Mouse (Mus musculus): Measurements from ENCODE around the gene Gnpnat1.
"Not testable (repeated sequence)": the region's sequence is repeated elsewhere in the genome, so short reads cannot be mapped to it uniquely, and the experiment has no call there.

The Gnpnat1 gene

DNA sequence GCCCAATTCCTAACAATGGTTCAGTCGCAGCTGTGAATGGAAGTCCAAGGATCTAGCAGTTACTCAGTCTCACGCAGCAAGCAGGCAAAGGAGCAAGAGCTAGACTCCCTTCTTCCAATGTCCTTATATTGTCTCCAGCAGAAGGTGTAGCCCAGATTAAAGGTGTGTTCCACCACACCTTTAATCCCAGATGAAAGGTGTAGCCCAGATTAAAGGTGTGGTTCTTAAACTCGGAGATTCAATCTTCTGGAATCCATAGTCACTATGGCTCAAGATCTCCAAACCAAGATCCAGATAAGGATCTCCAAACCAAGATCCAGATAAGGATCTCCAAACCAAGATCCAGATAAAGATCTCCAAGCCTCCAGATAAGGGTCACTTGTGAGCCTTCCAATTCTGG is at the start of gene Gnpnat1:
TSS of gene Gnpnat1 (minus strand) at position 101 of the 400 bp plus-strand sequence.
- DNase-seq (ENCODE audit: low read depth, low spot score), result not testable (repeated sequence)

DNA sequence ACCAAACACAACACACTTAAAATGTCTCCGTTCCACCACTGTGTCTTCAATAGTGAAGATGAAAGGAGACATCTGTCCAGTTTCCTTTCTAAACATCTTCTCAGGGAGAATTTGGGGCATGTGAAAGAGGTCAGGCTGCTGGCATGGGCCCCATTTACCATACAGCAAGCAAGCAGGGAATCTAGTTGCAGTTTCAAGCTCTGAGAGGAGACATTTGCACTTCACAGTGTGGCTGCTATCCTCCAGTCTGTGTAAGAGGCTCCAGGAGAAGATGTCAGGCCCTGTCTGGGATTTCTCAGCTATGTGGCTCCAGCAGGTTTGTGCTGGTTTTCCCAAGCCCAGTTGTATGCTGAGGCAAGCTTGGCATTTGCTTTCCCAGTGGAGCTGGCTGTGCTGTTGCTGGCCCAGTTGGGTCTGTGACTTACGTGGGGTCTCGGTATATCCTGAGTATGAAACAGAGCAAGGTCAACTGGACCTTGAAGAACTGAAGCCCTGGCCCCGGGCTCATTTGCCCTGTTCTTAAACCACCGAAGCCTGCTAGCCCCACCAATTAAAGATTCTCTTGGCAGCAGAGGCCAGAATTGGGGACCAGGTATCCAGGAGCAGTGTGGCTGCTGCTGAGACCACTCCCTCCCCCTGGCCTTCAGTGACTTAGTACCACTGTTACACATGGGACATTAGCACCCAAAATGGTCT is 49.0 kb upstream of the Gnpnat1 start:
- DNase-seq (ENCODE audit: low read depth, low spot score), result no peak

DNA sequence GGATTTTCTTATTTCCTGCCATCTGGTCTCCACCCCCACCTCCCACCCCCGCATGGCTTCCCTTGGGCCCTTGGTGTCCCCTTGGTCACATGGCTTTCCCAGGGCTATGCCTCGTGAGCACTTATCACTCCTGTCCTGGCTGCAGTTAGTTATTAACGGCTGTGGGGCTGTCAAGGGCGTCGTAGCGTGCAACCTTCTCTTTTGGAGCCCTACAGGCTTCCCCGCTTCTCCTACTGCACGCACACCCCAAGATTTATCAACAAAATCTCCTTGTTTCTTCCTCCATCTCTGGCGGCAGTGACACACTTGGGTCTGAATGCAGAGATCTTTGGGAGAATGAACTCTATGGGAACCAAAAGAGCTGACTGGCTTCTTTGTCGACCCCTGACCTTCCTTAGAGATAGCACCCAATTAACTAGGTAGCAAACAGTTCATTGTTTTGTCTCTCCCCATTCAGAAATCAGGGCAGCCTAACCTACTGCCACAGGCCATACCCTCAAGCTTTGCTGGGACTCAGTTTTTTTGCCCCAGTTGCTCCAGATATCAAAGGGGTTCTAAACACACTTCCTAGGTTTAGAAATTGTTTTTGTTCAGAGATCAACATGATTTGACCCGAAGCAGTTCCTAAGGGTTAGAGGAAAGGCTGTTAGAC is 48.3 kb upstream of the Gnpnat1 start:
- no peak for DNase-seq (ENCODE audit: low read depth, low spot score)

DNA sequence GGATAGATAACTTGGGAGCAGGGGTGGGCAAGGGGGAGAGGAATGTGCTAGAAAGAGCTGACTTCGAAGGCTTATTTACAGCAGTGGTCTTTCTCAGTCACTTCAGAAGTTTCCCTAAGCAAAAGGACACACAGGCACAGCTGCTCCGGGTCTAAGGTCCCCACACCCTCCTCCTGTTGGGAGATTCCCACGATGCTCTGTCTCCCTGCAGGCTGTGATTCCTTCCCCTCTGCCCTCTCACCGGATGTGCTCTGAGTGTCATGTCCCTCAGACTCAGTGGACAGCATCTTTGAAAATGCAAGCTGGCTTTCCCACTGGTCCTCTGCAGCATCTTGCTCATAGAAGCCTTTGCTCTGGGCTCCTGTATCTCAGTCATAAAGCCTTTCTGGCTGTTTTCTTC is 47.4 kb upstream of the Gnpnat1 start:
- no peak for DNase-seq (ENCODE audit: low read depth, low spot score)

DNA sequence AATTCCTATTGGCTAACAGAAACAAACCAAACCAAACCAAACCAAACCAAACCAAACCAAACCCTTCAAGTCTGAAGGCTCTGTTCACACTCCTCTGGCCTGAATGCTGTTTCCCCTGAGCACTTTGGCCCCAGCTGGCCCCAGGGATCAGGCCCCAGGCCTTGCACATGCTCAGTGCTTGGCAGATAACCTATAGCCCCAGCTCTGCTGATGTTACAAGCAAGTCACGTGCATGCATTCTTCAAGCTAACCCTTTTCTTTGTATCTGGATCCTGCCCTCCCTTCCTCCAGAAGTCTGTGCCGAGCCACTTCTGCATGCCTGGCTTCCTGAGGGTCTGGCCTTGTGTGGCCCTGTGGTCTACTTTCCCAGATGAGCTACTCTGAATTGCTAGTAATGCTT is 46.4 kb upstream of the Gnpnat1 start:
- DNase-seq (ENCODE audit: low read depth, low spot score), result no peak

- no peak for DNase-seq (ENCODE audit: low read depth, low spot score)
Measured at GRCm38 (mm10) chr14:45446777-45447176, 42.1 kb upstream of the Gnpnat1 start.

GRCm38 (mm10) chr14:45445445-45445844 is 40.7 kb upstream of the Gnpnat1 start:
- no peak for DNase-seq (ENCODE audit: low read depth, low spot score)

DNA sequence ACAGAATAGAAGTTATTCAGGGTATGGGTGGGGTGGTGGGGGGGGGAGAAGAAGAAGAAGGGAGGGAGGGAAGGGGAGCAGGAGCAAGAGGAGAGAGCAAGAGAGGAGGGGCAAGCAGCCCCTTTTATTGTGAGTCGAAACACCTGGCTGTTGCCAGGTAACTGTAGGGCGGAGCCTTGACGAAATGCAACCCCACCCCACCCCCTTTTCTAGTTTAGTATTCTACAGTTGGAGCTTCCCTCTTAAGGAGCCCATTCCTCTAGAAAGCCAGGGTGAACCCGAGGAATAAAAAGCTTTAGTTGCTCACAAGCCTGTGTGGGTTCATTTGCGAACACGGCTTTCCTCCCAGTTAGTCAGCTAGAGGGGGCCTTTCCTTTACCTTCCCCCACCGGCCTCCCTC is 40.2 kb upstream of the Gnpnat1 start:
- DNase-seq (ENCODE audit: low read depth, low spot score), result no peak

DNA sequence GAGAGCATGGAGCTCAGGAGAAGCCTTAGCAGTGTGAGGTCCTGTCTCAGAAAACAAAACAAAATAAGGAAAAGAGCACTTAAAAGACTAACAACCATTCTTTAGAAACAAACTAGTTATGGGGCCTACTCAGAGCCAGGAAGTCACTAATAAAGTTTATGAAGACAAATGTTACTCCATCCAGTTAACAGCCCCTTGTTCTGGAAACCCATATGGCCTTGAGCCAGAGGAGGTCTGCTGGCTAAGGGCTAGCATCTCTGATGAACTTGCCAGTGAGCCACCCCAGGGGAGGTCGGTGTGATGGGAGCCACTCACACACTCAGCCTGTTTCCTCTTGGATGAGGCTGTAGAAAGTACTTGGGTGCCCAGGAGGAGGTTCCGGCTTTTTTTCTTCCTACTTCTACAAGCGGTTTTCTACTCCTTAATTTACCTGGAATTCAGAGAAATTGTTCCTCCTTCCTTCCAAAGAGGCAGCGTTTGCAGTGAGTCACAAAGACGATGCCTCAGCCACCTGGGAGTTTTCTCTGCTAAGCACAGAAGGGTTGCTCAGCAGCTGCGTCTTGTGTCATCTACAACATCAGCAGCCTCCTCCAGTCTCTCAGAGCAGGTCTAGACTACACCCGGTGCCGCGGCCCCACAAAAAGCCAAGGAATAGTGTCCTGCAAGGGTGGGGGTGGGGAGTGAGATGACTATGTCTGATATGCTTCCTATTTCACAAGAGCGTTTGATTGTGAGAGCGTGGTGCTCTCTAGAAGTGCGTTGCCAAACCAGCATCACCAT is 38.3 kb upstream of the Gnpnat1 start:
- no peak for DNase-seq (ENCODE audit: low read depth, low spot score)

- DNase-seq (ENCODE audit: low read depth, low spot score), result no peak
Measured at GRCm38 (mm10) chr14:45441291-45441690, 36.6 kb upstream of the Gnpnat1 start.

DNA sequence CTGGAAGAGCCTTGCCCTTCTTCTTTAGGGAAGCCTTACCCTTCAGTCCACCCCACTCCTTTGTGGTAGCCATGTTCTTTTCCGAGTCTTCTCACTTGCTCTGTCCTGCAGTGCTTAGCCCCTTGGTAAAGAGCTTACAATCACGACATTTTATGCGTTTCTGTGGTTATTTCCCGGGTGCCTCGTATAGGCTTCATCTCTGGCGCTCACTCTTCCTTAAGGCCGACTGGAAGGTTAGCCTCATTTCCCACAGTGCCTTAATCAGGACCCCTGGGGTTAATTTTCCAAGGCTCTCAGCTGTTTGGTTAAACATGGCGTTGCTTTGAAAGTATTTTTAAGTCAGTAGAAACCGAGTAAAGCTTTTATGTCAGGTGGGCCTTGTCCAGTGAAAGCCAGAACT is 34.7 kb upstream of the Gnpnat1 start:
- DNase-seq (ENCODE audit: low read depth, low spot score), result no peak

- no peak for DNase-seq (ENCODE audit: low read depth, low spot score)
Measured at GRCm38 (mm10) chr14:45438931-45439275, 34.2 kb upstream of the Gnpnat1 start.

DNA sequence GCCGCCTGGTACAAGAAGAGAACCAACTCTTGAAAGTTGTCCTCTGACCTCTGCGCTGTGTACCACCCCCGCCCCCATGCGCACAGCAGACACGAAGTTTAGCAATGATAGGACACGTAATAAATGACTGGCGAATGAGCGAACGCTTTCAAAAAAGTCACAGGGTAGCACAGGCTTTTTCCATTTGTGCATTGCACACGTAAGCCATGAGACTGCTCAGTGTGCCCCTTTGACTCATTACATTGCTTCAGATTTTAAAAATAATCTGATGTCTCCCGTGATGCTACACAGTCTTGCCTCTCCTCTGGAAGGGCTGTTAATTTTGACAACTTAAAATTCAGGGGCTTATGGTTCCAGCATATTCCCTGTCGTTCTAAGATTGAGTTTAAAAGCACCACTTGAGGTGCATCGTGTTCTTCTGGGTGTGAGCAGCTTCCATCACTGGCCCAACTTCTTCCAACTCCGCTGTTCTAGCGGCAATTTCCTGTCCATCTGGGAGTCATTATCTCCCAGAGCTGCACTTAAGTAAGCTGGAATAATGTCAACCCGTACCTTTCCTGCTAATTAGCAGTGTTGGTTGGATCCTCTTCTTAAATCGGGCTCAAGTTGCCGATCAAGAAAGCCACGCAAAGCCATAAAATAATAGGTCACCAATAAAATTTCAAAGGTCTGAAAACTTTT is 33.7 kb upstream of the Gnpnat1 start:
- no peak for DNase-seq (ENCODE audit: low read depth, low spot score)

DNA sequence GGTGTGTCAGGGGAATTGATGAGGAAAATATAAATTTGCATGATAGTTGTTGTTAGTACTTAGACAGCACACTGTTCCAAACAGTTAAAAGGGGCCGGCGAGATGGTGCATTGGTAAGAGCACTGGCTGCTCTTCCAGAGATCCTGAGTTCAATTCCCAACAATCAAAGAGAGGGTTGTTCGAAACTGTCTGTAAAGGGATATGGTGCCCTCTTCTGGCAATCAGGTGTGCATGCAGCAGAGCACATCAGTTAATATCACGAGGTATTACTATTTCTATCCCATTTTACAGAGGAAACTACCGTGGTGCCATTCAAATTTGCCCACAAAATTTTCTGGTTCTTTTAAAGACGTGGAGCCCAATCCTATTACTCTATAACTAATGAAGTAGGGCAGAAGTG is 29.5 kb upstream of the Gnpnat1 start:
- DNase-seq (ENCODE audit: low read depth, low spot score), result peak; percentile 16

GRCm38 (mm10) chr14:45432003-45432402 is 27.3 kb upstream of the Gnpnat1 start:
- DNase-seq (ENCODE audit: low read depth, low spot score), result no peak

DNA sequence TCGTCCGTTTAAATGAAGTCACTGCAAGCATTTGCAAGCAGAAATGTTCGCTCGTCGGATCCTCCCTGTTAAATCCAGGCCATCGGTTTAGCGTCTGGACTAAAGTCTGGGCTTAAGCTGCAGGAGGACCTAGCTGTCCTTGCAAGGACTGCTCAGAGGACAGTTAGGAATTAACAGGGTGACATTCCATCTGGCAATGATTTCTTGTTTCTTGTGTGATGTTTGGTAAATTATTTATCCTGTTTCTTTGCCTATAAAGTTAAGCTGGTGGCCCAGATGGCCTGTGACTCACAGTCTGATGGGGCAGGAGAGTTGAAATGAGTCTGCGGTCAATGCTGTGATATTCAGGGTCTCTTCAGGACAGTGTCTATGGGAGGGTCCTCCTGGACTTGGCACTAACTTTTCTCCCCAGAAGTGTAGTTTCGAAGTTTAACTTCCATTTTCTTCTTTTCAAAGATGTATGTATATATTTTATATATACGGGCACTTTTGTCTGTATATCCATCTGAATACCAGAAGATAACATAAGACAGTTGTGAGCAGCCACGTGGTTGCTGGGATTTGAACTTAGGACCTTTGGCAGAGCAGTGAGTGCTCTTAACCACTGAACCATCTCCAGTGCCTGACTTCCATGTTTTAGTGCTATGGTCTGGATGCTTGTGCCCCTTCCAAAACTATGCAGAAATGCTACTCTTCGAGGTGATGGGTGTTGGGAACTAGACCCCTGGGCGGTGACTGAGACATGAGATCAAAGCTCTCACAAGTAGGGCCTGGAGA is 25.5 kb upstream of the Gnpnat1 start:
- DNase-seq (ENCODE audit: low read depth, low spot score), result no peak

DNA sequence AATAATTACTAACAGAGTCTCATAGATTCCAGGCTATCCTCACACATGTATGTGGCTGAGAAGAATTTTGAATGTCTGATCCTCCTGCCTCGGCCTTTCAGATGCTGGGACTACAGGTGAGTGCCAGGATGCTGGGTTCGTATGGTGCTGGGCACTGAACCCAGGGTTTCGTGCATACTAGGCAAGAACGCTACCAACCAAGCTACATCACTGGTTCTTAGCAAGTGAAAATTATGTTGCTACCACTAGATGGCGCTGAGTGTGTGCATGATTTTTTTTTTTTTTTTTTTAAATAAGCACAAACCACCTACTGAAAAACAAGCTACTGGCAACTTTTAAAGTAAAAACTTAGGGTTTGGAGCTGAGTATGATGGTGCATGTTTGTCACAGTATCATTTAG is 18.5 kb upstream of the Gnpnat1 start:
- peak; percentile 78 for DNase-seq (ENCODE audit: low read depth, low spot score)

DNA sequence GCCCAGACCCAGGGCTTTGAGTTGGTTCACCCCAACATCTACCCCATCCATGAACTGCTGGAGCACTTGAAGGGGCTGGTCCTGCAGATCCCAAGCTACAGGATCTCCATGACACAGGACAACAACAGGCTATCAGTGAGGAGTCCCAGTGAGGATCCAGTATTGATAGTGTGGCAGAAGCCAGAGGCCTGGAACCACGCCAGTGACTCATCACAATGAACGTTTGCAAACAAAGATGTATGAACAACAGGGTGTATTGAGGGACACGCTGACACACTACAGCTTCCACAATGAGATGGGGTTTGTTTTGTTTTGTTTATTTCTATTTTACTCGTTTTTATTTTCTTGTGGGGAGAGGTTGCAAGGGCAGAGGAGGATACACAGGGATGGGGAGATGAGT is 17.7 kb upstream of the Gnpnat1 start:
- peak; percentile 39 for DNase-seq (ENCODE audit: low read depth, low spot score)

DNA sequence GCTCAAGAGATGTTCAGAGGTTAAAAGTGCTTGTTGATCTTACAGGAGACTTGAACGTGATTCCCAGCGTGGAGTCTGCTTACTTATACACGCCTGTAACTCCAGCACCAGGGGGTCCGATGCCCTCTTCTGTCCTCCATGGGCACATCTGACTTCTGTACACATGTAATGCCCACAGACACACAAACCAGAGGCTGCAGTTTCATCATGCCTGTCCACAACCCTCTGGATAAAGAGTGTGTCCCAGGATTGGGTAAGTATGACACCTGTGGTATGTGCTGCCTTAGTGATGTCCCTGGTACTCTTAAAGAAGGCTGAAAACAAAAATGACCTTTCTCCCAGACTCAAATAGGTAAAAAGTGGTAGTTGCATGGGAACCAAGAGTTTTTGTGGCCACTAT is 14.6 kb upstream of the Gnpnat1 start:
- no peak for DNase-seq (ENCODE audit: low read depth, low spot score)

GRCm38 (mm10) chr14:45418553-45418952 is 13.8 kb upstream of the Gnpnat1 start:
- DNase-seq (ENCODE audit: low read depth, low spot score), result no peak

- DNase-seq (ENCODE audit: low read depth, low spot score), result no peak
Measured at GRCm38 (mm10) chr14:45416265-45416664, 11.6 kb upstream of the Gnpnat1 start.
